Mouse (Mus musculus): Measurements from ENCODE around the gene Dexi. TPM values are rescaled to one million over a fixed set of nuclear protein-coding genes. Genes with fewer than 3 reads are reported as not detected.

Gene Dexi
- polyA plus RNA-seq, 1 experiment, result 84.5 TPM

DNA sequence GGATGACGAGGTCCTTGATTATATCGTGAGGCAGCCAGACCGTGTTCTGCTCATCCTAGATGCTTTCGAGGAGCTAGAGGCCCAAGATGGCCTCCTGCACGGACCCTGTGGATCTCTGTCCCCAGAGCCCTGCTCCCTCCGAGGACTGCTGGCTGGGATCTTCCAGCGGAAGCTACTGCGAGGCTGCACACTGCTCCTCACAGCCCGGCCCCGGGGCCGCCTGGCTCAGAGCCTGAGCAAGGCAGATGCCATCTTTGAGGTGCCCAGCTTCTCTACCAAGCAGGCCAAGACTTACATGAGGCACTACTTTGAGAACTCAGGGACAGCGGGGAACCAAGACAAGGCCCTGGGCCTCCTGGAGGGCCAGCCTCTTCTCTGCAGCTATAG lies 31.7 kb downstream of the Dexi start:
- TF ChIP-seq CTCF (IDR thresholded peaks at IDR 0.05; ENCODE audit: extremely low read depth, insufficient read depth, low read length) (no peak), POLR2A (IDR thresholded peaks at IDR 0.05; ENCODE audit: extremely low read depth, insufficient read depth, low read length) (no peak)
- Histone ChIP-seq H3K4me3 (ENCODE audit: insufficient read depth, low read length) (no peak overlapping the region), H3K4me1 (ENCODE audit: control insufficient read depth, insufficient read depth, low read length) (no peaks in the 10 kb centered on the region), H3K27ac (ENCODE audit: insufficient read depth, low read length) (no peak overlapping the region)

DNA sequence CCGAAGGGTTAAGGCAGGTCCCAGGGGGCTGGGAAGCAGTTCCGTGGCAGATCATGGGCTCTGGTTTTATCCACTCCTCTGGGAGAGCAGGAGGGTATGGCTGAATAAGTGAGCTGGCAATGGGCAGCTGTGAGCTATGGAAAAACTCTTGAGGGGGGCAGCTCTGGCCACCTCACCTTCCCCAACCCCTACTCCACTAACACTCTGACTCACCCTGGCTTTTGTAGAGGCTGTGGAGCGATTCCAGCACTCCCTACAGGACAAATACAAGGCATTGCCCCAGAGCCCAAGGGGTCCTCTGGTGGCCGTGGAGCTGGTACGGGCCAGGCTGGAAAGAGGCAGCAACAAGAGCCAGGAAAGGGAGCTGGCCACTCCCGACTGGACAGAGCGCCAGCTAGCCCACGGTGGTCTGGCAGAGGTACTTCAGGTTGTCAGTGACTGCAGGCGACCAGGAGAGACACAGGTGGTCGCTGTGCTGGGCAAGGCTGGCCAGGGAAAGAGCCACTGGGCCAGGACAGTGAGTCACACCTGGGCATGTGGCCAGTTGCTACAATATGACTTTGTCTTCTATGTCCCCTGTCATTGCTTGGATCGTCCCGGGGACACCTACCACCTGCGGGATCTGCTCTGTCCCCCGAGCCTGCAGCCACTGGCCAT lies 32.2 kb downstream of the Dexi start:
- Histone ChIP-seq H3K4me1 (ENCODE audit: control insufficient read depth, insufficient read depth, low read length) (no peaks in the 10 kb centered on the region), H3K27ac (ENCODE audit: insufficient read depth, low read length) (no peak overlapping the region), H3K4me3 (ENCODE audit: insufficient read depth, low read length) (no peak overlapping the region)
- TF ChIP-seq CTCF (IDR thresholded peaks at IDR 0.05; ENCODE audit: extremely low read depth, insufficient read depth, low read length) (no peak), POLR2A (IDR thresholded peaks at IDR 0.05; ENCODE audit: extremely low read depth, insufficient read depth, low read length) (no peak)

DNA sequence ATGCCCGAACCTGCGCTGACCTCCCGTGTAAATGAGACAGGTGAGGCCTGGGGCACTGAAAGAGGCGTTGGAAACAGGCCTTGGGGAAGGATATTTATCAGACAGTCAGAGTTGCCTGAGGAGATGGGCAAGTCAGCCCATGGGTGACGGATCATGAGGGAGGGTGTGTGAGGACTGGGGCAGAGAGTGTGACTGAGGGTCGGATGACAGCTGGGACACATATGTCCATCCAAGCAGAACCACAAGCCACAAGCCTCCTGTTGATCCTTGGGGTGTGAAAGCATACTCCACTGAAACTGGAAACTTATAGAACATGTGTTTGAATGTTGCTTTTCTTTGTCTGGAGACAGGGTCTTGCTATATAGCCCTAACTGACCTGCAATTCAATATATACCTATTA lies 34.2 kb downstream of the Dexi start:
- no peak for TF ChIP-seq CTCF (IDR thresholded peaks at IDR 0.05; ENCODE audit: extremely low read depth, insufficient read depth, low read length)
- TF ChIP-seq POLR2A (IDR thresholded peaks at IDR 0.05; ENCODE audit: extremely low read depth, insufficient read depth, low read length), result no peak

DNA sequence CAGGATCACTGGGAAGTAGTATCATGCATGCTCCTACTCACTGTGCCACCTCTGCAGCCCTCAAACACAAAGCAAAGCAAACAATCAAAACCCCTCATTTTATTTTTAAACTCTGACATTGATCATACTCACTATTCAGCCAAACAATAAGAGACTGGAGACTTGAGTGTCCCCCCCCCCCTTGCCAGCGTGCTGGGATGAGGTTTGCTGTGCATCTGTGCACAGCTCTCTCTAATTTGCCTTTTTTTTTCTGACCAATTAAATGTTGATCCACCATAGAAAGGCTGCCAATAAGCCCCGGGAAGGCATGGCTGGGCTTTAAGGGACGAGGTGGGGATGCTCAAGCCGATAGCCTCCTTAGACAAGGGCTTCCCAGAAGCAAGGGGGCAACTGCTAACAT lies 35.4 kb downstream of the Dexi start:
- no peak overlapping the region for H3K4me3 ChIP-seq (ENCODE audit: insufficient read depth, low read length)
- H3K27ac ChIP-seq (ENCODE audit: insufficient read depth, low read length), result no peak overlapping the region
- H3K4me1 ChIP-seq (ENCODE audit: control insufficient read depth, insufficient read depth, low read length), result no peaks in the 10 kb centered on the region
- TF ChIP-seq POLR2A (IDR thresholded peaks at IDR 0.05; ENCODE audit: extremely low read depth, insufficient read depth, low read length) (no peak), CTCF (IDR thresholded peaks at IDR 0.05; ENCODE audit: extremely low read depth, insufficient read depth, low read length) (no peak)

More for the DNA sequence above, 34.2 kb downstream of the Dexi start:
- Histone ChIP-seq H3K27ac (ENCODE audit: insufficient read depth, low read length) (no peak overlapping the region), H3K4me3 (ENCODE audit: insufficient read depth, low read length) (no peak overlapping the region), H3K4me1 (ENCODE audit: control insufficient read depth, insufficient read depth, low read length) (no peaks in the 10 kb centered on the region)

DNA sequence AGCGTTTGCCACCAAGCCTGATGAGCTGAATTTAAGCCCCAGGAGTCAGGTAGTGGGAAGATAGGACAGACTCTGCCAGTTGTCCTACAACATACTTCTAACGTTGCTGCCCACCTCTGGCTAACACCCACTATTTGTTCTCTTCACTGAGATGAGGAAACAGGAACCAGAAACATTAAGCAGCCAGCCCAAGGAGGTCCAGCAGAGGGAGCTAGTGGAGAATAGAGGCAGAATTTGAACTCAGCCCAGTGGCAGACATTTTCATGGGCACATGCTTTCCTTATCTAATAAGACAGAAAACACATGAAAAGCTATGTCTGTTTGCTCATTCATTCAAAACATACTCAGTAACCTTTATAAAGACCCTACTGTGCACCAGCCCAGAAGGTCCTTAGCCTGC lies 39.8 kb downstream of the Dexi start:
- H3K27ac ChIP-seq (ENCODE audit: insufficient read depth, low read length), result no peak overlapping the region
- H3K4me1 ChIP-seq (ENCODE audit: control insufficient read depth, insufficient read depth, low read length), result no peaks in the 10 kb centered on the region
- TF ChIP-seq CTCF (IDR thresholded peaks at IDR 0.05; ENCODE audit: extremely low read depth, insufficient read depth, low read length) (no peak), POLR2A (IDR thresholded peaks at IDR 0.05; ENCODE audit: extremely low read depth, insufficient read depth, low read length) (no peak)
- no peak overlapping the region for H3K4me3 ChIP-seq (ENCODE audit: insufficient read depth, low read length)

DNA sequence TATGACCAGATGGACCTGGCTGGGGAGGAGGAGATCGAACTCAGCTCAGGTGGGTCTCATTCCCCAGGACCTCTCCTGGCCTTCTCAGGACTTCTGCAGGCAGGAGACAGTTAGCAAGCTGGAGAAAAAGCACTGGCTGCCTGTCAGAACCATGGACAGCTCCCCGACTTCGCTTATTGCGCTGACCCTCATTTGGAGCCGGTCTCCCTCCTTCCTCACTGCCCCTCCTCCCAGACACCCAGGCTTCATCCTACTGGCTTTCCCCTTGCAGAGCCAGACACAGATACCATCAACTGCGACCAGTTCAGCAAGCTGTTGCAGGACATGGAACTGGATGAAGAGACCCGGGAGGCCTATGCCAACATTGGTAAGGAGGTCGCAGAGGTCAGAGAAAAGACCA lies 41.0 kb downstream of the Dexi start:
- H3K27ac ChIP-seq (ENCODE audit: insufficient read depth, low read length), result no peak overlapping the region
- no peaks in the 10 kb centered on the region for H3K4me1 ChIP-seq (ENCODE audit: control insufficient read depth, insufficient read depth, low read length)

DNA sequence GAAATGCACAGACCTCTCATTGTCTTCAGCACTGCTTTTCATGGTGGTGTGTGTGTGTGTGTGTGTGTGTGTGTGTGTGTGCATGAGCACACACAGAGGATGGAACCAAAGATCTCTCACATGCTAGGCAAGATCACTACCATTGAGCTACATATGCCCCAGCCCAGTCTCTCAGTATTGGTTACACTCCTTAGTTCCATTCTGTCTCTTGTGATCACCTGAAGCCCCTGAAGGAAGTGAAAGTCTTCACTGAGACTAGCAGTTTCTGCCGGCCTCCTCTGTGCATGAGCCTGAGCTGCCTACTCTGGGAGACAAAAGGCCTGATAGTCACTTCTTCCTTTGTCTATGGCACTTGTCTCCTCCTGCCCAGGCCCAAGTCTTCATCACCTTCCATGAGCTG lies 43.7 kb downstream of the Dexi start:
- Histone ChIP-seq H3K27ac (ENCODE audit: insufficient read depth, low read length) (no peak overlapping the region), H3K4me3 (ENCODE audit: insufficient read depth, low read length) (no peak overlapping the region), H3K4me1 (ENCODE audit: control insufficient read depth, insufficient read depth, low read length) (no peaks in the 10 kb centered on the region)
- no peak for TF ChIP-seq CTCF (IDR thresholded peaks at IDR 0.05; ENCODE audit: extremely low read depth, insufficient read depth, low read length)
- TF ChIP-seq POLR2A (IDR thresholded peaks at IDR 0.05; ENCODE audit: extremely low read depth, insufficient read depth, low read length), result no peak

More for the DNA sequence above, 41.0 kb downstream of the Dexi start:
- H3K4me3 ChIP-seq (ENCODE audit: insufficient read depth, low read length), result no peak overlapping the region
- TF ChIP-seq CTCF (IDR thresholded peaks at IDR 0.05; ENCODE audit: extremely low read depth, insufficient read depth, low read length) (no peak), POLR2A (IDR thresholded peaks at IDR 0.05; ENCODE audit: extremely low read depth, insufficient read depth, low read length) (no peak)

DNA sequence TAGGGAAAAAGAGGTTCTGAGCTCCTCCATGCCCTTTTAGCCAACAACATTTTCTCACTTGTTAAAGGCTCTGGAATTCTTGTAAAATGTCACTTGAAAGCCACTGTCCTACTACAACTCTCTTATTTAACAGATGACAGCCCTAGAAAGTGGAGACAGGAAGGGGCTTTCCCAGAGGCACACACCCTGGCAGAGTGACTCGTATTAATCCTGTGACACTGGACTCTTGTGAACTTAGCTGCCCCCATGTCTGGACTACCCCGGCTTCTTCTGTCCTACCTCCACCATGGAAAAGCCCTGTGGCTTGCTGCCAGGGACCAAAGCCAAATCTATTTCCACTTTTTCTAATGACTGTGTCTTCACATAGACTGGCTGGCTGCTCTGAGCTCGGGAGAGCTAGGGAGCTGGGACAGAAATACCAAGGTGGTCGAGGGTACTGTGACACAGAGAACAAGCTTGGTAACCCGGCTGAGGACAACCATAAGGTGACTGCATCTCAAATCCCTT lies 44.7 kb downstream of the Dexi start:
- H3K4me1 ChIP-seq (ENCODE audit: control insufficient read depth, insufficient read depth, low read length), result no peaks in the 10 kb centered on the region
- TF ChIP-seq CTCF (IDR thresholded peaks at IDR 0.05; ENCODE audit: extremely low read depth, insufficient read depth, low read length) (no peak), POLR2A (IDR thresholded peaks at IDR 0.05; ENCODE audit: extremely low read depth, insufficient read depth, low read length) (no peak)
- H3K27ac ChIP-seq (ENCODE audit: insufficient read depth, low read length), result no peak overlapping the region
- no peak overlapping the region for H3K4me3 ChIP-seq (ENCODE audit: insufficient read depth, low read length)

DNA sequence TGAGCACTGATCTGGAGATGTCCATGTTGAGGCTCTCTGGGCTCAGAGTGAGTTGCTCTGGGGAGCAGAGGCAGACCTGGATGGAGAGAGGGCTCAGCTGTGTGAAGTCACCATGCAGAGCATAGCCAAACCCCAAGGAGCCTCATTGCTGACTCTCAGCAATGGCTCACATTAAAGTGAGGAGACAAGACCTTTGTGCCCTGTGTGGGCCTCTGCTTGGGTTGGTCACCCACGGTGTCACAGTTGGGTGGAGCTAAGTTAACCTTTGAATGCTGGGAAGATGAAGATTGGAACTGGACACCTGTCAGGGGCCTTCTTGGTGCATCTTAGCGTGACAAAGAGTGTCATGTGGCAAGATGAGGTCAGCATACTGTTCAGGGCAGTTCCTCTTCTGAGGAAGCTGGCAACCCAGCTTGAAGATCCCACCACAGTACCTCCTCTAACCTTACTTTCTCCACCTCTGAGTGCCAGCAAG lies 47.0 kb downstream of the Dexi start:
- H3K27ac ChIP-seq (ENCODE audit: insufficient read depth, low read length), result no peak overlapping the region
- H3K4me1 ChIP-seq (ENCODE audit: control insufficient read depth, insufficient read depth, low read length), result no peaks in the 10 kb centered on the region
- no peak overlapping the region for H3K4me3 ChIP-seq (ENCODE audit: insufficient read depth, low read length)
- TF ChIP-seq POLR2A (IDR thresholded peaks at IDR 0.05; ENCODE audit: extremely low read depth, insufficient read depth, low read length) (no peak), CTCF (IDR thresholded peaks at IDR 0.05; ENCODE audit: extremely low read depth, insufficient read depth, low read length) (no peak)

DNA sequence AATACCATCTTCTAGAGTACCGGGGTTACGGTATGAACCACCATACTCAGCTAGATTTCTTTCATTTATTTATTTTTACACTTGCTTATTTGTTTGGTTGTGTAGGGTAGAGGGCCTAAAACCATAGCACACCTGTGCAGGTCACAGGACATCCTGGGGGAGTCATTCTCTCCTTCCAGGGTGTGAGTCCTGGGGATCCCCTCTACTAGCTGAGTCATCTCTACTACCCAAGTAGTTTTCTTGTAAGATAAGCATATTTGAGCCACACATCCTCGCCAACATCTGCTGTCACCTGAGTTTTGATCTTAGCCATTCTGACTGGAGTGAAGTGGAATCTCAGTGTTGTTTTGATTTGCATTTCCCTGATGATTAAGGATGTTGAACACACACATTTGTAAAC lies 50.3 kb downstream of the Dexi start:
- no peak overlapping the region for H3K4me3 ChIP-seq (ENCODE audit: insufficient read depth, low read length)
- TF ChIP-seq POLR2A (IDR thresholded peaks at IDR 0.05; ENCODE audit: extremely low read depth, insufficient read depth, low read length) (no peak), CTCF (IDR thresholded peaks at IDR 0.05; ENCODE audit: extremely low read depth, insufficient read depth, low read length) (no peak)
- no peaks in the 10 kb centered on the region for H3K4me1 ChIP-seq (ENCODE audit: control insufficient read depth, insufficient read depth, low read length)
- no peak overlapping the region for H3K27ac ChIP-seq (ENCODE audit: insufficient read depth, low read length)

All from cortical plate, adult 2 months (tissue).